Mouse (Mus musculus) liver, embryonic 16.5 days (tissue): ENCODE results near the gene Bpi. TPM values are rescaled to one million over a fixed set of nuclear protein-coding genes. Genes with fewer than 3 reads are reported as not detected.

Experiments used
- ATAC-seq: fragments of 200-750 bp; cut with Nextera tagmentation; 2 replicates; pipeline ENCODE4 v1.8.0; 2017; ENCODE audit warnings: low read depth, mild to moderate bottlenecking, moderate number of reproducible peaks, moderate library complexity
- H3K27ac ChIP-seq: fragments of 300-500 bp; sonication (generic); 2 replicates; pipeline ENCODE4 v1.5.1; 2014; ENCODE audit warnings: mild to moderate bottlenecking, low read length
- H3K27me3 ChIP-seq: fragments of 300-500 bp; sonication (generic); 2 replicates; pipeline ENCODE4 v1.6.1; 2014; ENCODE audit warnings: low read depth, low read length, mixed read lengths; ENCODE audit not compliant: control insufficient read depth, insufficient read depth
- H3K36me3 ChIP-seq: fragments of 300-500 bp; sonication (generic); 2 replicates; pipeline ENCODE4 v1.6.1; 2014; ENCODE audit warnings: mild to moderate bottlenecking; ENCODE audit not compliant: control insufficient read depth, insufficient read depth
- H3K4me1 ChIP-seq: fragments of 300-500 bp; sonication (generic); 2 replicates; pipeline ENCODE4 v1.6.1; 2014; ENCODE audit warnings: low read depth, low read length, mixed read lengths; ENCODE audit not compliant: control insufficient read depth
- H3K4me2 ChIP-seq: fragments of 300-500 bp; sonication (generic); 2 replicates; pipeline ENCODE4 v1.6.1; 2014; ENCODE audit warnings: low read depth, low read length, mixed read lengths
- H3K4me3 ChIP-seq: fragments of 300-500 bp; sonication (generic); 2 replicates; pipeline ENCODE4 v1.5.1; 2014; ENCODE audit warnings: low read depth, mild to moderate bottlenecking, low read length
- H3K9ac ChIP-seq: fragments of 300-500 bp; sonication (generic); 2 replicates; pipeline ENCODE4 v1.6.1; 2014; ENCODE audit warnings: low read depth, low read length
- H3K9me3 ChIP-seq: fragments of 300-500 bp; sonication (generic); replicated peaks from 2 replicates; pipeline ENCODE4 v1.6.1; 2016; ENCODE audit warnings: low read length; ENCODE audit not compliant: control insufficient read depth
- WGBS: fragments of 180-500 bp; shearing (Covaris S2); extraction: QIAGEN DNeasy Blood & Tissue Kit; methylation state at CpG from one replicate; pipeline ENCODE4 v1.1.7; 2014; ENCODE audit not compliant: insufficient replicate concordance; 5-methylcytosine and 5-hydroxymethylcytosine counted together
- microRNA-seq: library from miRNA; unstranded; fragments of <30 nt; microRNA quantifications from one replicate; pipeline ENCODE4, GENCODE M21; 2016
- polyA plus RNA-seq: library from polyadenylated mRNA; unstranded; fragments of >200 nt; fragmentation: Nextera tagmentation; extraction: Ambion mirVana; gene quantifications from 2 replicates; pipeline ENCODE4 v1.2.1, GENCODE M21; 2015

Gene Bpi
- polyA plus RNA-seq, 1 experiment from 2014 or later = not detected

DNA sequence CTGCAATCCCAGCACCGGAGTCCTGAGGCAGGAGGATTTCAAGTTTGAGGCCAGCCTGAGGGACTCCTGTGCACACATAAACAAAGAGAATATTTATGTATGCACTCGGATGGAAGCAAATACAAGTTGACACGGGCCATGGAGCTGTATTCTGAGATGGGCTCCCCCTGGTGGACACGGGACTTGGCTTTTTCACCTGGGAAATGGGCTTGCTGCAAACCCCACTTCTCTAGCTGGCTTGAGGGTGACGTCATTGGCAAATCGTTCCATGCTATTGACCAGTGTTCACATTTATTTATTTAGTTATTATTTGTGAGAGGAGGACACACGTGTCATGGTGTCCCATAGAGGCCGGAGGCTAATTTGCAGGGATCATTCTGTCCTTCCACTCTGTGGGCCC, 58.5 kb downstream of the Bpi start:
- Histone ChIP-seq H3K4me3 (no peak overlapping the region), H3K27me3 (no peaks in the 10 kb centered on the region), H3K36me3 (no peaks in the 10 kb centered on the region), H3K9me3 (no peaks in the 10 kb centered on the region), H3K4me2 (no peak overlapping the region), H3K27ac (no peak overlapping the region), H3K4me1 (no peaks in the 10 kb centered on the region), H3K9ac (no peak overlapping the region)
- ATAC-seq = no peak
- 58% methylated on average over 8 of the region's 8 CpGs for WGBS

- no peaks in the 10 kb centered on the region for H3K4me1 ChIP-seq
- no peak overlapping the region for H3K4me3 ChIP-seq
- no peak for ATAC-seq
- no peak overlapping the region for H3K27ac ChIP-seq
- H3K4me2 ChIP-seq = no peak overlapping the region
- no peak overlapping the region for H3K9ac ChIP-seq
- no peaks in the 10 kb centered on the region for H3K27me3 ChIP-seq
- WGBS = 24% methylated on average over 5 of the region's 5 CpGs
- no peaks in the 10 kb centered on the region for H3K9me3 ChIP-seq
- H3K36me3 ChIP-seq = no peaks in the 10 kb centered on the region
These were observed 59.1 kb downstream of the Bpi start for GRCm38 (mm10) chr2:158317026-158317425.

DNA sequence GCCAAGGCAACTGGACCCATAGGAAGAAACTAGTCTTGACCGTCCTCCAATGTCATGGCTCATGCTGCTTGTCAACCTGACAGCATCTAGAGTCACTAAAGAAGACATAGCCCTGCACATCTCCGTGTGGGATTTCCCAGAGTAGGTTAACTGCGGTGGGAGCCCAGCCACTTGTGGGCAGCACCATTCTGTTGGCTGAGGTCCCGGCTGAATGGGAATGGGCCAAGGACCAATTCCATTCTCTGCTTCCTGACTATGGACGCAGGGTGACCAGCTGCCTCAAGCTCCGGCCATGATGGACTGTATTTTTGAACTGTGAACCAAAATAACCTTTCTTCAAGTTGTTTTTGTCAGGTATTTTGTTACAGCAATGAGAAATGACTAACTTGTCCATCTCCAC, 63.7 kb downstream of the Bpi start:
- H3K4me3 ChIP-seq = no peak overlapping the region
- no peak overlapping the region for H3K9ac ChIP-seq
- WGBS = 67% methylated on average over 6 of the region's 6 CpGs
- no peak overlapping the region for H3K27ac ChIP-seq
- no peak overlapping the region for H3K4me2 ChIP-seq
- no peak for ATAC-seq
- no peaks in the 10 kb centered on the region for H3K4me1 ChIP-seq
- H3K9me3 ChIP-seq = no peaks in the 10 kb centered on the region
- H3K27me3 ChIP-seq = no peaks in the 10 kb centered on the region
- H3K36me3 ChIP-seq = no peaks in the 10 kb centered on the region

DNA sequence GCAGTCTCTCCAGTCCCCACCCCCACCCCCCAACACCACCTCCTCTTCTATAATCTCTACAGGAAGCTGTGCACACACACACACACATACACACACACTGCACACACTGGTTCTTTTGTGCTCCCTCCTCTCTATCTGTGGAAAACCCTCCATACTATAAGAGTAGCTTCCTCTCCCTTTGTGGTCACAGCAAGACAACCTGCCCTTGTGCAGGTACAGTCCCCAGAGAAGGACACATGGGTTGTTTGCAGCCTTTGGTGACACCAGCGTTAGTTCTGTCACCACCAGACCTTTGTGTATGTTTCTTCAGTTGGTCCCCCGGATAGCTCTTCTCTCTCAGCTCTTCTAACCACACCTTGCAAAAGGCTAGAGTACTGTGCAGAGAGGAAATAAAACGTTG, 65.0 kb downstream of the Bpi start:
- no peak overlapping the region for H3K9ac ChIP-seq
- no peak overlapping the region for H3K4me3 ChIP-seq
- H3K27me3 ChIP-seq = no peaks in the 10 kb centered on the region
- WGBS = 28% methylated on average over 3 of the region's 3 CpGs
- no peaks in the 10 kb centered on the region for H3K36me3 ChIP-seq
- no peak for ATAC-seq
- no peaks in the 10 kb centered on the region for H3K9me3 ChIP-seq
- H3K4me1 ChIP-seq = no peaks in the 10 kb centered on the region
- H3K27ac ChIP-seq = no peak overlapping the region
- no peak overlapping the region for H3K4me2 ChIP-seq

- no peak overlapping the region for H3K4me2 ChIP-seq
- no peaks in the 10 kb centered on the region for H3K9me3 ChIP-seq
- H3K36me3 ChIP-seq = no peaks in the 10 kb centered on the region
- no peaks in the 10 kb centered on the region for H3K27me3 ChIP-seq
- no peaks in the 10 kb centered on the region for H3K4me1 ChIP-seq
- 63% methylated on average over 10 of the region's 10 CpGs for WGBS
- H3K27ac ChIP-seq = no peak overlapping the region
- no peak overlapping the region for H3K4me3 ChIP-seq
- H3K9ac ChIP-seq = no peak overlapping the region
- no peak for ATAC-seq
These were observed 66.8 kb downstream of the Bpi start for GRCm38 (mm10) chr2:158324531-158325190.

GRCm38 (mm10) chr2:158325609-158326008, 67.7 kb downstream of the Bpi start:
- Histone ChIP-seq H3K9me3 (no peaks in the 10 kb centered on the region), H3K36me3 (no peaks in the 10 kb centered on the region)
- ATAC-seq = no peak

More at GRCm38 (mm10) chr2:158325609-158326008, 67.7 kb downstream of the Bpi start:
- no peaks in the 10 kb centered on the region for H3K27me3 ChIP-seq
- H3K4me2 ChIP-seq = no peak overlapping the region
- H3K9ac ChIP-seq = no peak overlapping the region
- H3K4me1 ChIP-seq = no peaks in the 10 kb centered on the region
- no peak overlapping the region for H3K27ac ChIP-seq
- WGBS = 72% methylated on average over 8 of the region's 8 CpGs
- H3K4me3 ChIP-seq = no peak overlapping the region

Small RNA genes lying within 50 kb of the gene (microRNA-seq; reads per million reads assigned to microRNA genes)
- gene Mir7685 = not detected

Other genes starting within 250 kb of the Bpi start
- 13.1 and 13.4 TPM in 2 replicates for gene Tti1, start 229.7 kb upstream of the Bpi start, polyA plus RNA-seq
- gene Rprd1b, start 229.6 kb upstream of the Bpi start, polyA plus RNA-seq = 25.1 and 26.6 TPM in 2 replicates
- gene Tgm2, start 111.7 kb upstream of the Bpi start, polyA plus RNA-seq = 66.2 and 74.3 TPM in 2 replicates
- gene D630003M21Rik, start 28.9 kb upstream of the Bpi start, polyA plus RNA-seq = 0.69 and 0.78 TPM in 2 replicates
- 61.5 and 69.9 TPM in 2 replicates for gene Lbp, start 48.4 kb downstream of the Bpi start, polyA plus RNA-seq
- gene Snhg11, start 117.5 kb downstream of the Bpi start, polyA plus RNA-seq = 1.2 and 2.6 TPM in 2 replicates
- gene Ralgapb, start 151.8 kb downstream of the Bpi start, polyA plus RNA-seq = 4.4 and 4.7 TPM in 2 replicates
- not detected in 2 replicates for gene Adig, start 244.5 kb downstream of the Bpi start, polyA plus RNA-seq